Mouse (Mus musculus): ENCODE data around the gene Rnf150. TPM values are rescaled to one million over a fixed set of nuclear protein-coding genes. Genes with fewer than 3 reads are reported as not detected.

Rnf150 gene
- polyA plus RNA-seq, 1 experiment from 2014 or later: 0.10 TPM

GRCm38 (mm10) chr8:83102957-83103510, 239.9 kb downstream of the Rnf150 start:
- H3K9ac ChIP-seq: no peak overlapping the region
- no peaks in the 10 kb centered on the region for H3K36me3 ChIP-seq
- no peak for ATAC-seq (ENCODE audit: low read depth)
- 34% methylated on average over 7 of the region's 7 CpGs for WGBS (ENCODE audit: insufficient replicate concordance)
- no peaks in the 10 kb centered on the region for H3K4me1 ChIP-seq (replicated peaks)
- no peaks in the 10 kb centered on the region for H3K27me3 ChIP-seq
- no peak overlapping the region for H3K4me3 ChIP-seq (replicated peaks)
- H3K4me2 ChIP-seq: no peak overlapping the region
- no peak for DNase-seq
- H3K27ac ChIP-seq: no peak overlapping the region
- no peaks in the 10 kb centered on the region for H3K9me3 ChIP-seq (replicated peaks)

- Histone ChIP-seq H3K9ac (no peak overlapping the region), H3K4me1 (replicated peaks) (no peaks in the 10 kb centered on the region), H3K36me3 (no peaks in the 10 kb centered on the region), H3K9me3 (replicated peaks) (no peaks in the 10 kb centered on the region), H3K4me2 (no peak overlapping the region), H3K27ac (no peak overlapping the region), H3K4me3 (replicated peaks) (no peak overlapping the region), H3K27me3 (no peaks in the 10 kb centered on the region)
- ATAC-seq (ENCODE audit: low read depth): no peak
- 53% methylated on average over 2 of the region's 2 CpGs for WGBS (ENCODE audit: insufficient replicate concordance)
- no peak for DNase-seq
Observed at GRCm38 (mm10) chr8:83103968-83104367, 240.8 kb downstream of the Rnf150 start.

- no peaks in the 10 kb centered on the region for H3K9me3 ChIP-seq (replicated peaks)
- H3K9ac ChIP-seq: no peak overlapping the region
- no peak overlapping the region for H3K4me2 ChIP-seq
- H3K36me3 ChIP-seq: no peaks in the 10 kb centered on the region
- H3K27me3 ChIP-seq: no peaks in the 10 kb centered on the region
- ATAC-seq (ENCODE audit: low read depth) (no peak), DNase-seq (no peak)
- H3K4me3 ChIP-seq (replicated peaks): no peak overlapping the region
- WGBS (ENCODE audit: insufficient replicate concordance): 29% methylated on average over 7 of the region's 7 CpGs
- 0 out of 2 replicates have a peak, but pooled peaks cover 4% of the 10 kb centered on the region for H3K4me1 ChIP-seq (replicated peaks)
- no peak overlapping the region for H3K27ac ChIP-seq
Observed at GRCm38 (mm10) chr8:83109756-83110155, 246.6 kb downstream of the Rnf150 start.

GRCm38 (mm10) chr8:83110177-83110576, 247.0 kb downstream of the Rnf150 start:
- Histone ChIP-seq H3K27ac (no peak overlapping the region), H3K4me2 (no peak overlapping the region), H3K4me1 (replicated peaks) (0 out of 2 replicates have a peak, but pooled peaks cover 4% of the 10 kb centered on the region), H3K9me3 (replicated peaks) (no peaks in the 10 kb centered on the region), H3K27me3 (no peaks in the 10 kb centered on the region), H3K4me3 (replicated peaks) (no peak overlapping the region), H3K36me3 (no peaks in the 10 kb centered on the region), H3K9ac (no peak overlapping the region)
- WGBS (ENCODE audit: insufficient replicate concordance): 55% methylated on average over 5 of the region's 5 CpGs
- ATAC-seq (ENCODE audit: low read depth) (no peak), DNase-seq (no peak)

GRCm38 (mm10) chr8:83135086-83135485, 271.9 kb downstream of the Rnf150 start:
- ATAC-seq (ENCODE audit: low read depth) (no peak), DNase-seq (no peak)
- no peak overlapping the region for H3K9ac ChIP-seq
- no peak overlapping the region for H3K27ac ChIP-seq
- no peaks in the 10 kb centered on the region for H3K4me1 ChIP-seq (replicated peaks)
- H3K36me3 ChIP-seq: no peaks in the 10 kb centered on the region
- no peak overlapping the region for H3K4me3 ChIP-seq (replicated peaks)
- H3K9me3 ChIP-seq (replicated peaks): no peaks in the 10 kb centered on the region
- 50% methylated on average over 2 of the region's 2 CpGs for WGBS (ENCODE audit: insufficient replicate concordance)
- no peak overlapping the region for H3K4me2 ChIP-seq
- H3K27me3 ChIP-seq: no peaks in the 10 kb centered on the region

GRCm38 (mm10) chr8:83140068-83140467, 276.9 kb downstream of the Rnf150 start:
- 55% methylated on average over 1 of the region's 1 CpGs for WGBS (ENCODE audit: insufficient replicate concordance)
- Histone ChIP-seq H3K9ac (no peak overlapping the region), H3K4me2 (no peak overlapping the region), H3K27me3 (no peaks in the 10 kb centered on the region), H3K4me1 (replicated peaks) (peaks cover 3% of the 10 kb centered on the region; the same call in 1 of the 2 replicates), H3K4me3 (replicated peaks) (no peak overlapping the region), H3K9me3 (replicated peaks) (no peaks in the 10 kb centered on the region), H3K27ac (no peak overlapping the region), H3K36me3 (no peaks in the 10 kb centered on the region)
- no peak for DNase-seq
- ATAC-seq (ENCODE audit: low read depth): no peak

GRCm38 (mm10) chr8:83140701-83141111, 277.6 kb downstream of the Rnf150 start:
- H3K4me3 ChIP-seq (replicated peaks): no peak overlapping the region
- WGBS (ENCODE audit: insufficient replicate concordance): 20% methylated on average over 3 of the region's 3 CpGs
- H3K4me2 ChIP-seq: no peak overlapping the region
- ATAC-seq (ENCODE audit: low read depth) (no peak), DNase-seq (no peak)
- H3K4me1 ChIP-seq (replicated peaks): peaks cover 3% of the 10 kb centered on the region; the same call in 1 of the 2 replicates
- H3K27me3 ChIP-seq: no peaks in the 10 kb centered on the region
- H3K9me3 ChIP-seq (replicated peaks): no peaks in the 10 kb centered on the region
- no peaks in the 10 kb centered on the region for H3K36me3 ChIP-seq
- no peak overlapping the region for H3K9ac ChIP-seq
- peak overlapping the region; percentile 32; the same call in 1 of the 2 replicates for H3K27ac ChIP-seq

Other genes with a start within 250 kb of the Rnf150 start
- 33.8 and 37.5 TPM in 2 replicates for gene Zfp330, start 89.2 kb upstream of the Rnf150 start, polyA plus RNA-seq (2015; fragmentation: Nextera tagmentation; extraction: Ambion mirVana)

Measured in liver, embryonic 13.5 days (tissue).